Mouse (Mus musculus): ENCODE results near the gene Mettl24. TPM values are rescaled to one million over a fixed set of nuclear protein-coding genes. Genes with fewer than 3 reads are reported as not detected.

Mettl24 gene
- polyA plus RNA-seq, 1 experiment from 2014 or later, result 0.59 TPM

- Histone ChIP-seq H3K9me3 (replicated peaks) (no peaks in the 10 kb centered on the region), H3K27me3 (no peaks in the 10 kb centered on the region), H3K4me2 (replicated peaks) (no peak overlapping the region), H3K27ac (0 out of 2 replicates have a peak overlapping the region, but pooled peaks have one; percentile 9), H3K36me3 (peaks cover 45% of the 10 kb centered on the region), H3K9ac (no peak overlapping the region), H3K4me3 (no peak overlapping the region), H3K4me1 (no peaks in the 10 kb centered on the region)
- 79% methylated on average over 5 of the region's 5 CpGs for WGBS
- no peak for ATAC-seq (ENCODE audit: low FRiP score)
Observed at GRCm38 (mm10) chr10:40843841-40844240, 160.8 kb downstream of the Mettl24 start.

GRCm38 (mm10) chr10:40844546-40844945 lies 161.5 kb downstream of the Mettl24 start:
- no peak overlapping the region for H3K9ac ChIP-seq
- no peak overlapping the region for H3K4me3 ChIP-seq
- ATAC-seq (ENCODE audit: low FRiP score), result no peak
- peaks cover 41% of the 10 kb centered on the region for H3K36me3 ChIP-seq
- H3K27ac ChIP-seq, result peak overlapping the region; percentile 9; the same call in 1 of the 2 replicates
- WGBS, result 83% methylated on average over 10 of the region's 10 CpGs
- no peaks in the 10 kb centered on the region for H3K4me1 ChIP-seq
- no peaks in the 10 kb centered on the region for H3K27me3 ChIP-seq
- no peak overlapping the region for H3K4me2 ChIP-seq (replicated peaks)
- H3K9me3 ChIP-seq (replicated peaks), result no peaks in the 10 kb centered on the region

- ATAC-seq (ENCODE audit: low FRiP score), result no peak
- no peaks in the 10 kb centered on the region; the same call in 1 of the 2 replicates for H3K4me1 ChIP-seq
- H3K27me3 ChIP-seq, result no peaks in the 10 kb centered on the region
- 89% methylated on average over 6 of the region's 6 CpGs for WGBS
- H3K9me3 ChIP-seq (replicated peaks), result no peaks in the 10 kb centered on the region
- H3K4me2 ChIP-seq (replicated peaks), result no peak overlapping the region
- H3K4me3 ChIP-seq, result no peak overlapping the region
- H3K27ac ChIP-seq, result no peak overlapping the region
- peaks cover 43% of the 10 kb centered on the region for H3K36me3 ChIP-seq
- no peak overlapping the region for H3K9ac ChIP-seq
Observed at GRCm38 (mm10) chr10:40845626-40846025, 162.5 kb downstream of the Mettl24 start.

- H3K4me2 ChIP-seq (replicated peaks), result no peak overlapping the region
- no peaks in the 10 kb centered on the region; the same call in 1 of the 2 replicates for H3K4me1 ChIP-seq
- 94% methylated on average over 10 of the region's 10 CpGs for WGBS
- no peak for ATAC-seq (ENCODE audit: low FRiP score)
- H3K27me3 ChIP-seq, result no peaks in the 10 kb centered on the region
- no peak overlapping the region for H3K9ac ChIP-seq
- no peak overlapping the region for H3K4me3 ChIP-seq
- H3K27ac ChIP-seq, result no peak overlapping the region
- peaks cover 28% of the 10 kb centered on the region for H3K36me3 ChIP-seq
- H3K9me3 ChIP-seq (replicated peaks), result no peaks in the 10 kb centered on the region
Observed at GRCm38 (mm10) chr10:40847176-40847874, 164.2 kb downstream of the Mettl24 start.

GRCm38 (mm10) chr10:40850644-40851043 lies 167.6 kb downstream of the Mettl24 start:
- Histone ChIP-seq H3K4me1 (no peaks in the 10 kb centered on the region; the same call in 1 of the 2 replicates), H3K4me3 (no peak overlapping the region), H3K9me3 (replicated peaks) (no peaks in the 10 kb centered on the region), H3K36me3 (peaks cover 12% of the 10 kb centered on the region), H3K27me3 (no peaks in the 10 kb centered on the region), H3K27ac (no peak overlapping the region), H3K4me2 (replicated peaks) (no peak overlapping the region), H3K9ac (no peak overlapping the region)
- no peak for ATAC-seq (ENCODE audit: low FRiP score)
- WGBS, result 95% methylated on average over 2 of the region's 2 CpGs

- Histone ChIP-seq H3K27me3 (no peaks in the 10 kb centered on the region), H3K36me3 (peaks cover 11% of the 10 kb centered on the region; the same call in 1 of the 2 replicates), H3K4me2 (replicated peaks) (no peak overlapping the region), H3K9ac (no peak overlapping the region), H3K27ac (no peak overlapping the region), H3K4me1 (no peaks in the 10 kb centered on the region; the same call in 1 of the 2 replicates), H3K4me3 (no peak overlapping the region), H3K9me3 (replicated peaks) (no peaks in the 10 kb centered on the region)
- ATAC-seq (ENCODE audit: low FRiP score), result no peak
Observed at GRCm38 (mm10) chr10:40851138-40851537, 168.1 kb downstream of the Mettl24 start.

GRCm38 (mm10) chr10:40855616-40856015 lies 172.5 kb downstream of the Mettl24 start:
- no peak overlapping the region for H3K4me2 ChIP-seq (replicated peaks)
- no peak overlapping the region for H3K4me3 ChIP-seq
- 80% methylated on average over 2 of the region's 2 CpGs for WGBS
- no peaks in the 10 kb centered on the region for H3K36me3 ChIP-seq
- H3K9me3 ChIP-seq (replicated peaks), result no peaks in the 10 kb centered on the region
- H3K27me3 ChIP-seq, result no peaks in the 10 kb centered on the region
- ATAC-seq (ENCODE audit: low FRiP score), result no peak
- H3K4me1 ChIP-seq, result no peaks in the 10 kb centered on the region
- H3K27ac ChIP-seq, result no peak overlapping the region
- H3K9ac ChIP-seq, result no peak overlapping the region

- WGBS, result 89% methylated on average over 7 of the region's 7 CpGs
- Histone ChIP-seq H3K9me3 (replicated peaks) (no peaks in the 10 kb centered on the region), H3K4me3 (no peak overlapping the region), H3K27ac (no peak overlapping the region), H3K27me3 (no peaks in the 10 kb centered on the region), H3K4me1 (no peaks in the 10 kb centered on the region), H3K4me2 (replicated peaks) (no peak overlapping the region), H3K36me3 (no peaks in the 10 kb centered on the region), H3K9ac (no peak overlapping the region)
- no peak for ATAC-seq (ENCODE audit: low FRiP score)
Observed at GRCm38 (mm10) chr10:40856703-40857102, 173.6 kb downstream of the Mettl24 start.

GRCm38 (mm10) chr10:40857599-40857998 lies 174.5 kb downstream of the Mettl24 start:
- Histone ChIP-seq H3K27ac (no peak overlapping the region), H3K36me3 (no peaks in the 10 kb centered on the region), H3K9me3 (replicated peaks) (no peaks in the 10 kb centered on the region), H3K4me3 (no peak overlapping the region), H3K27me3 (no peaks in the 10 kb centered on the region), H3K4me2 (replicated peaks) (no peak overlapping the region), H3K9ac (no peak overlapping the region), H3K4me1 (no peaks in the 10 kb centered on the region)
- WGBS, result 88% methylated on average over 8 of the region's 8 CpGs
- ATAC-seq (ENCODE audit: low FRiP score), result no peak

Other genes with a start within 250 kb of the Mettl24 start
- gene Slc22a16, start 112.9 kb upstream of the Mettl24 start, polyA plus RNA-seq (2016; fragmentation: Nextera tagmentation; extraction: Ambion mirVana), result not detected in 2 replicates
- 0.67 and 1.0 TPM in 2 replicates for gene Ddo, start 53.3 kb upstream of the Mettl24 start, polyA plus RNA-seq (2016; fragmentation: Nextera tagmentation; extraction: Ambion mirVana)
- gene Cdc40, start 200.0 kb downstream of the Mettl24 start, polyA plus RNA-seq (2016; fragmentation: Nextera tagmentation; extraction: Ambion mirVana), result 32.1 and 32.4 TPM in 2 replicates
- gene Wasf1, start 200.2 kb downstream of the Mettl24 start, polyA plus RNA-seq (2016; fragmentation: Nextera tagmentation; extraction: Ambion mirVana), result 70.5 and 77.3 TPM in 2 replicates